Mouse (Mus musculus) central nervous system, embryonic 11.5 days (tissue): ENCODE results near the gene Ninj2. TPM values are rescaled to one million over a fixed set of nuclear protein-coding genes. Genes with fewer than 3 reads are reported as not detected.

Source experiments
- polyA plus RNA-seq: library from polyadenylated mRNA; depleted of rRNA; stranded (reverse); fragments of >200 nt; gene quantifications from 2 replicates; pipeline ENCODE4 v1.2.3, GENCODE M21; 2012; rRNA removed

Ninj2 gene
- polyA plus RNA-seq, result not detected in 2 replicates

DNA sequence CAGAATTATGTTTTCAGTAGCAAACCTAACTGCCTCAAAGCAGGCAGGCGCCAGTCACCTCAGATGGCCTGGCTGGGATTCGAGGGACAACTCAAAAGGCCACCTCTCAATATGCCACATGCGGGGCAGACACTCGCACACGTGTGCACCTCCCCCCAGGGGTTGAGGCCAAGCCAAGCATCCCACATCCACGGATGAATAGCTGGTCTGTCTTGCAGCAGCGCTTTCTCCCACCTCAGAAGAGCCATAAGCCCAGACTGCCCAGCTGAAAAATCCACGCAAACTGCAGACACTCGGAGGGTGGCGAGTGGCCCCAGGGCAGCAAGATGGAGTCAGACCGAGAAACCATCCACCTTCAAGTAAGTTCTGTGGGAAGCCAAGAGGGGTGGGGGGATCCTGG is at the start of gene Ninj2:
Gene Ninj2, plus strand, starts transcription at position 251 of the 400 bp plus-strand sequence.

Other genes with a start within 250 kb of the Ninj2 start
- gene Erc1, start 245.2 kb upstream of the Ninj2 start, polyA plus RNA-seq, result 21.2 and 23.4 TPM in 2 replicates
- gene Rad52, start 190.7 kb upstream of the Ninj2 start, polyA plus RNA-seq, result 36.1 and 48.2 TPM in 2 replicates
- gene Wnk1, start 54.7 kb upstream of the Ninj2 start, polyA plus RNA-seq, result 144 and 160 TPM in 2 replicates
- gene D330020A13Rik, start 201.0 kb downstream of the Ninj2 start, polyA plus RNA-seq, result 0.05 and 0.07 TPM in 2 replicates
- 0.32 and 0.66 TPM in 2 replicates for gene B4galnt3, start 201.2 kb downstream of the Ninj2 start, polyA plus RNA-seq